Mouse (Mus musculus): ENCODE measurements around the gene Gm11077.

Gm11077 gene

DNA sequence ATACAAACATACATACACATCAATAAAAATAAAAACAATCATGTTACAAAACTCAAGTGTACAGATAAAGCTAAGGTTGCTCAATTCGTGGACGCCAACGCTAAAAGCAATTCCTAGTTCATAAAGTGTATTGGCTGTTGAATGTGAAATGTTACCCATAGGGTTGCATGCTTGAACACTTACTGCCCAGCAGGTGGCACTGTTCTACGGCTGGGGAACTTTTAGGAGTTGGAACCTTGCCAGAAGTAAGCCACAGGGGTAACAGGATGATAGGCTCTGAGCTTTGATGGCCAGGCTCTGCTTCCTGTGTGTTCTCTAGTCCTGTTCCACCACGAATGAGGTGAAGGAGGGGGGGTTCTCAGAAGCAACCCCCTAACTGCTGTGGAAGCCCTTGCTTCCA, at the start of gene Gm11077:
Gene Gm11077, plus strand, starts transcription at position 13 of the 400 bp plus-strand sequence.
- DNase-seq (ENCODE audit: low spot score), result no peak

DNA sequence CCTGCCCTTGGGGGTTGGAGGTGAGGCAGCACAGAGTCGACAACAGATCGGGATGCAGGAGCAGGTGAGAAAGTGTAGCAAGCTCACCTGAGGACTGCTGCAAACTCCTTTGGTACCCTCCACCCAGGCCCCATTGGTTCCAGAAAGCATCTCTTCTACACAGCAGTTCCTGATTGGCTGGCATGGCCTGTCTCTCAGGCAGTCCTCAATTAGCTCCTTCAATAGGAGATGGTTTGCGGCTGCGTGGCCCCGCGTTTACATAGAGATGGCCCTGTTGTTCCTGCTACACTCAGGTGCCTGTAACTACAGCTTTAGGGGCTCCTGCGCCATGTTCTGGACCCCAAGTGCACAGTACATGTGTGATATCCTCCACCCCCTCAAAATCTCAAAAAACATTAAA, 48.4 kb upstream of the Gm11077 start:
- DNase-seq (ENCODE audit: low spot score), result no peak

DNA sequence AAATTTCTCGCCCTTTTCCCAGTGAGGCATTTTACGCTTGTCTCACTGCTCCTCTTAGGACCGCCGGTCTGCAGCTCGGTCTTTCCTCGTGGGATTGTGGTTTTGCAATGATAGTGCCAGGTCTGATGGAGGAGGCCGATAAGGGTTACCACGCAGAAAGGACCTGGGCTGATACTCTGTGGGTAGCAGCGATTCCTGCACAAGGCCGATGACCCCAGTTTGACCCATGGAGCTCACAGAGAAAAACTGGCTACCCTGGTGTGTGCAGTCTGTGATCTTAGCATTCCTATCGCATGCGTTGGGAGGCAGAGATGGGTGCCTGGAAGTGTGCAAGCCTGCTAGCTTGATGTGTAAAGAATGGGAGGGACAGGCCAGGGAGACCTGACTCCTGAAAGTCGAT, 46.3 kb upstream of the Gm11077 start:
- DNase-seq (ENCODE audit: low spot score), result peak; percentile 12

DNA sequence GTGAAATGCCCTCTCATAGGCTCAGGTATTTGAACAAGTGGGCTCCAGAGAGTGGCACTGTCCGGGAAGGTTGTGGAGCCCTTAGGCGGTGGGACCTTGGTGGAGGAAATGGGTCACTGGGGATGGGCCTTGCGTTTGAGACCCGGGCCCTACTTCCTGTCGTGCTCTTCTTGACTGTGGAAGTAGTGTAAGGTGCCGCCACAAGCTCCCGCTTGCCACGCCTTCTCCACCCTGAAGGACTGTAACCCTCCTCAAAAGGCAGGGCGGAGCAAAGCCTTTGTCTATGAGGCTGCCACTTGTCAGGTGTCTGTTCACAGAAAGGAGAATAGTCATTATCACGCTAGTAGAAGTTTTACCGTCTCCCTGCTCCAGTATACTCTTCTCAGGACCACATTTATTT, 44.7 kb upstream of the Gm11077 start:
- DNase-seq (ENCODE audit: low spot score), result no peak

DNA sequence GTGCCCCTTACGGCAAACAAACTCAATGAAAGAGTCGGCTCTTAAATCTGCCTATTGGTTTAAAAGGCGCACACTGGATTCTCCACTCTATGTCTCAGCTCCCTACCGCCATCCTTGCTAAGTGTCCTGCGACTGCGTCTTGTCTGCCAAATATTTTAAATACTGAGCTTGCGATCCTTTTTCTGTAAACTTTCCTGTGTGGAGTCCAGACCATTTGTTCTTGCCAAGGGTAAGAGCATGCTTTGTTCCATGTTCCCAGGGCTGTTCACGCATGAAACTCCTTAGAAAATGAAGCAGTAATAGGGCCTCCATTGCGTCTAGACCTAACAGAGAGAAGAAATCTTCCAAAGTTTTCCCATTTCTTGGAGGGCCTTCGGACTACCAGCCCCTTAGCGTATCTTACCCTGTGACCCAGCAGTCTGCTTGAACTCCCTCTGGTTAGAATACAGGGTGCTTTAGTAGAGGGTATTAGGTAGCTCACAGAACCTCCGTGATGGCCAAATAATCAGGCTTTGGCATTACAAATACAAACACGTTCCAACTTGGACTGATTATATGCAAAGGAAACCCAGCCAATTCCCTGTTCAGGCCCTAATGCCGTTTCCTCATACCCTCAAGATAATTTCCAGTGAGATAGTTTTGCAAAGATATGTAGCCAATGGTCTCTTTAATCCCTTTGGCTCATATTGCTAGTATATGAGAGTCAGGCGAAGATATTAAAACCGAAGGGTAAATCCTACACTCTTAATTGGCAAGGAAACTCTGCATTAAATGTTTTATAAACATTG, 39.3 kb upstream of the Gm11077 start:
- DNase-seq (ENCODE audit: low spot score), result no peak

DNA sequence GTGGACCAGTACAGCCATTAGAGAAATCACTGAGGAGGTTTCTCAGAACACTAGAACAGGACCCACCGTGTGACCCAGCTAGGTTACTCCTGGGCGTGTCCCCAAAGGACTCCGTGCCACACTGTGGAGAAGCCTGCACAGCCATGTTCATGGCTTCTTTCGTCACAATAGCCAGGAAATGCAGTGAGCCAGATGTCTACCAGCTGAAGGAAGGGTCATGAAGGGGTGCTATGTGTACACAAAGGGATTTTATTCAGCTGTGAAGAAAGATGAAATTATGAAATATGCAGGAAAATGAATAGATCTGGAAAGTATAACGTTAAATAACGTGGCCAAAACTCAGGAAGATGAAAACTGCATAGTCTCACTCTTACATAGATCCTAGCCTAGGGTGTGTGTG, 36.9 kb upstream of the Gm11077 start:
- DNase-seq (ENCODE audit: low spot score), result no peak

DNA sequence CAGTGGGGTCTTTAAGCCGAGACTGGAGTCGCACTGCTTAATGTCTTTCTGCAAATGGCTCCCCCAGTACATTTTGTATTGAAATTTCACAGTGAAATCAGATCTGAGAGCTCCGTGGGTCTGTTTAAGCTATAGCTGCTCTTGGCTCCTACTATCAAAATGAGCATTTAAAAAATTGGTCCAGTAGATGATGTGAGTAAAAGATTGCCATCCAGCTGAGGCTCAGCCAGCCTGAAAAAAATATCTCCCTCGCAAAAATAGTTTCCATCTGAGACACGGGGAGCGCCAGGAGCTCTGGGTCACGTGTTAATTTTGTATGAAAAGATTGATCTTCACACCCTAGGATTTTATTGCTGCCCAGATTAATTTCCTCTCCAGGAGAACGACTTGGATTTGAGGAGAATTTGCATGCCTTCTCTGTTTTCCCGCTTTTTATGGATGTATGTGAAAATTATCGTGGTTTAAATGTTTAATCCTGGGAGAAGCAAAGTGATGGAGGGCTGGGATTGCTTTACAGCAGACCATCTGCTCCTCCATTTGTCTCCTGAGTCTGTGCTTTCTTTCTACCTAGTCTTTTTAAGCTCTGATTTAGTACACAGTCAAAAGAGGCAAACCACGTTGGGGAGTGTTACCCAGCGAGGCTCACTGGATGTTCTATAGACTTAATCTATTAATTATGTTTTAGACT, 32.7 kb upstream of the Gm11077 start:
- no peak for DNase-seq (ENCODE audit: low spot score)

DNA sequence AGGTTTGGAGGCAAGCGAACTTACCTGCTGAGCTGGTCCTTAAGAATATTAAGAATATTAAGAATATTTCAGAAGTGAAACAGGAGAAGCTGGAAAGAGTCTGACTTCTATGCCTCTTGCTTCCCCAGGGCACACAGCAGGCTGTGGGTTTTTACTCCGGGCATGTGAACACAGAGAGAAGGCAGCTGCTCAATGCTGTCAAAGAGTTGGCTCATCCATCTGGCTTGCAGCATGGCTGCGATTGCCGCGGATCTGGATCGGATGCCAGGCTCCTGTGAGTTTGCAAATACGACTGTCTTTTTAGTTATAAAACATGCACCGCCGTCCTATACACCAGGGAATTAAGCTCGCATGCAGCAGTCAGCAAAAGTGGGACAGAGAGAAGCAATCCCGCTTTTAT, 31.1 kb upstream of the Gm11077 start:
- no peak for DNase-seq (ENCODE audit: low spot score)

DNA sequence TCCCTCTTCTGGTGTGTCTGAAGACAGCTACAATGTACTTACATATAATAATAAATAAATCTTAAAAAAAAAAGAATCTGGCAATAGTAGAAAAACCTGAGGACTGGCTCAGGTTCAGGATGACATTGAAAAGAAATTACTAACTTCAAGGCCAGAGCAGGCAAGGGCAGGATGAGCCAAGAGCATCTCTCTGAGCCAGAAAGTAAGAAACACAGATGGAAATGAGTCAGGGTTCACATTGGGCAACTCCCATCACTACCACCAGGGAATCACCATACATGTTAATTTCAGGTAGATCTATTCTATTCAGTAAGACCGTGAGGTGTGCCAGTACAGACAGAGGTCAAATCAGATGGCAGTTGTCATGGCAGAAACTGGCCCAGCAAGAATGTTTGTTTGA, 30.5 kb upstream of the Gm11077 start:
- DNase-seq (ENCODE audit: low spot score), result no peak

DNA sequence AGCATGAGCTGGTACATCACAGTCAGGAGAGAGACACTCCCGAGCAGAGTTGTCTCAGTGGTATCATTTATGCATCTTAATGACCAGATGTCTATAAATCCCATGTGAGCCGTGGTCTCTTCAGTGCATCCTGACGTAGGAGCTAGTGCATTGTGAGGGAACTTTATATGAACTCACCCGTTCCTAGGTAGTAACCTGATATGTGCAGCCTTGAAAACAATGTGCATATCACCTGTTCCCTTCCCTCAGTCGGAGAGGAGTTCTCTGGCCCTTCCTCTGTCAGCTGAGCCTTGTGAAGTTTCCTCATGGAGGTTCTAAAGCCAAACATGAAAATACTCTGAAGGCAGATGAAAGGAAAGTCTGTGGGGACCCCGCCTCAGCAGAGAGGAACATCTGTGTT, 27.8 kb upstream of the Gm11077 start:
- DNase-seq (ENCODE audit: low spot score), result no peak

DNA sequence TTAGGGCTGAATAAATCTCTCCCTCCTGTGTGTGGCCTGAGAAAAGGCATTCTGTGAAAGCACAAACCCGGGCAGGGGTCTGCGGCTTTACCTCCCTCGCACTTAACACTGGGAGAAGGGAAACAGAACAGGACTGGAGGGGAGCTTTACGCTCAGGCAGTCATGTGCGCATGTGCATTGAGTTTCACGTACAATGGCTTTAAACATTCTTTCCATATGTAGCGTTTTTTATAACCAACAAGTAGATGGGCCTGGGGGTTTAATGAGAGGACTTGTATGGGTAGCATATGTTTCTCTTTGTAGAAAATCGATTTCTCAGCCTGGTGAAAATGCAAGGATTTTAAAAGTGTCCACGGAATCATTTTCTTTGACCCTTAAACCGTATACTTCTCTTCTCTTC, 24.0 kb upstream of the Gm11077 start:
- no peak for DNase-seq (ENCODE audit: low spot score)

DNA sequence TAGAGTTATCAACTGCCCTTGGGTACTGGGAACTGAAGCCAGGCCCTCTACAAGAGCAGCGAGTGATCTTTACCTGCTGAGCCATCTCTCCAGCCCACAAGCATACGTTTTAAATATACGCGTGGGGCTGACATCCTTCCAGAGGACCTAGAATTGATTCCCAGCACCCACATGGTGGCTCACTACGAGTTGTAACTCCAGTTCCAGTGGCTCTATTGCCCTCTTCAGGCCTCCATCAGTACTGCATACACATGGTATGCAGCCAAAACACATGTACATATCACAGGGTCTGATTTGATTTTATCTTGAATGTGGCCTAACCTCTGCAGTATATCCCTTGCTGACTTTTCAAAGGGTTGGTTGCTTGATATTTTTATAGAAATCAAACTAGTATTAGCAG, 23.0 kb upstream of the Gm11077 start:
- no peak for DNase-seq (ENCODE audit: low spot score)

DNA sequence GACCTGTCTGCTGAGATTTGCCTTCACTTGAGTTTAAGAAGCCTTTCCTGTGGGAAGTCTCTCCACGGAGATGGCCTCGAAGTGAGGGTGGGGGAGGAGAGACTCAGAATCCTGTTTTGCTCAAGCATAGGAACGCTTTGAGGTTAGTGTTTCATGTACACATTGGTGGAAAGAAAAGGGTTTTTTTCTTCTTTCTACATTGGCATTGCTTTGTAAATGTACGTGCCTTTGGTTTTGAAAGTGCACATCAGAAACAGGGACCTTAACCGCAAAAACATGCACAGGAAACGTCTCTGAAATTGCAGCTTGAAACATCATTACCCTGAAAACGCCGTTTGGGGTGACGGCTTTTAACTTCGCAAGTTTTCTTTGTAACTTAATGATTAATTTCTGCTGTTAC, 21.0 kb upstream of the Gm11077 start:
- no peak for DNase-seq (ENCODE audit: low spot score)

DNA sequence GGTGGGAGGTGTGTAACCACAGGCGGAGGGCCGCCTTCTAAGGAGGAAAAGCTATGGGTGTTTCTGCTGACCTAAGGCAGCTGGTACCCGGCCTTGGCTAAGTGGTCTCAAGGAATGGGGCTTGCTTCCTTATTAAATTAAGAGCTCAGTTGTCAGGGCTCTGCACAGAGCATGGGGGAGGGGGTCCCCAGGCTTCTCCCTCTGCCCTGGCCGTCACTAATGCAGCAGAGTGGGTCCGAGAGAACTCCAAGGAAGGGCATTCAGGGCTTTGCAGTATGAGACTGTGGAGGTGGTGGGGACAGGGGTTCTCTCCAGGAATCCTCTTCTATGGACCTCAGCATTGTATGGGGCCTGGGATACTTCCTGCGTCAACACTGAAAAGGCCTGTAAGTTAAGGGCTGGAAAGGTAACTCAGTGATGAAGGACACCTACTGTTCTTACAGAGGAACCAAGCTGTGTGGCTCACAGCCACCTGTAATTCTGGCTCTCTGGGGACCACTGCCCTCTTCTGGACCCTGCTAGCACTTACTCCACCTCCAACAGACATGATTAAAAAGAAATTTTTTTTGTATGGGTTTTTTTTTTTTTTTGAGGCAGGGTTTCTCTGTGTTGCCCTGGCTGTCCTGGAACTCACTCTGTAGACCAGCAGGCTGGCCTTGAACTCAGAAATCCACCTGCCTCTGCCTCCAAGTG, 19.5 kb upstream of the Gm11077 start:
- peak; percentile 34 for DNase-seq (ENCODE audit: low spot score)

DNA sequence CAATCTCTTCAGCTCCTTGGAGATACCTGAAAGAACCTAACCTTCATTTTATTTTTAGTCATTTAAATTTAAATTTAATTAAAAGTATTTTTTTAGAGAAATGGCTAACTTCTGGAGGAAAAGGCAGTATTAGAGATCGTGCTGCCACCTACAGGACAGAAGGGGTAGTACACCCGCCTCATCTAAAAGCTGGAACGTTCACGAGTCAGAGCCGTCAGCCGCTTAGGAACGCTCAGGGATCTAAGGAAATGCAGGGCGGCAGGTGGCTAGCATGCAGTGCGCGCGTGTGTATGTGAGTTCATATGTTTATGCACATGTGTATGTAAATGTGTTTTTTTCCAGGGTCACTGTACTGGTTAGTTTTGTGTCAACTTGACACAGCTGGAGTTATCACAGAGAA, 16.3 kb upstream of the Gm11077 start:
- DNase-seq (ENCODE audit: low spot score), result peak; percentile 72

DNA sequence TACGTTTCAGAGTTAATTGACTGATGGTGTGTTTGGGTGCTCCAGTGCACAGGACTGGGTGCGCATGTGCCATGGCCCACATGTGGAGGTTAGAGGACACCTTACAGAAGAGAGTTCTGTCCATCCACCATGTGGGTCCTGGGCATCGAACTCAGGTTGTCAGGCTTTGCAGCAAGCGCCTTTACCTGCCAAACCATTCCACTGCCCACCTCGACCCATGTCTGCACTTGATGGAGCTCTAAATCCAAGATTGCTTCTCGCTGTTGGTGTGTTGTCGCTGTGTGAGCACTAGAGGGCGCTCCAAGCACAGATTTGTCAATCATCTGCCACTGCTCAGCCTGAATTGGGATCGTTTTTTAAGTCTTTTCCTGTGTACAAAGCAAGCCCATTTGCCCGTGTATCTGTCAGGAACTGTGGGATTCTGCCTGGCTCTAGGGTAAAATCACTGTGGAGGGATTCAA, 14.1 kb upstream of the Gm11077 start:
- peak; percentile 79 for DNase-seq (ENCODE audit: low spot score)

DNA sequence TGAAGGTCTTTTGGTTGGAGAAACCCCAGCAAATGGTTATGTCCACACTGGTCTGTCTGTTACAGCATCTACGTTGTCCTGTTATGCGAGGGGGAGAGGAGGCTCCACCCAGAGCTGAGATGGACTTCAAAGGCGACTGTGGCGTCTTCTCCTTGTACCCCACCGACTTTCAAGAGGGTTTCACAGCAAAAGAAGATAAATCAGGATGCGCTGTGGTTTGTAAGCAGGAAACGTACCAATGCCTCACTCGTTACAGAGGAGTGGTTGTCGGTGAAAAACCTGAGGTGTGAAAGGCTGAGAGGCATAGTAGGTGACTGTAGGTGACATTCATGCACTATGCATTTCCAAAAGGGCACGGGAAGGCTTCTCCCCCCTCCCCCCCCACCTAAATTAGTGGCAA, 7.0 kb upstream of the Gm11077 start:
- DNase-seq (ENCODE audit: low spot score), result no peak

DNA sequence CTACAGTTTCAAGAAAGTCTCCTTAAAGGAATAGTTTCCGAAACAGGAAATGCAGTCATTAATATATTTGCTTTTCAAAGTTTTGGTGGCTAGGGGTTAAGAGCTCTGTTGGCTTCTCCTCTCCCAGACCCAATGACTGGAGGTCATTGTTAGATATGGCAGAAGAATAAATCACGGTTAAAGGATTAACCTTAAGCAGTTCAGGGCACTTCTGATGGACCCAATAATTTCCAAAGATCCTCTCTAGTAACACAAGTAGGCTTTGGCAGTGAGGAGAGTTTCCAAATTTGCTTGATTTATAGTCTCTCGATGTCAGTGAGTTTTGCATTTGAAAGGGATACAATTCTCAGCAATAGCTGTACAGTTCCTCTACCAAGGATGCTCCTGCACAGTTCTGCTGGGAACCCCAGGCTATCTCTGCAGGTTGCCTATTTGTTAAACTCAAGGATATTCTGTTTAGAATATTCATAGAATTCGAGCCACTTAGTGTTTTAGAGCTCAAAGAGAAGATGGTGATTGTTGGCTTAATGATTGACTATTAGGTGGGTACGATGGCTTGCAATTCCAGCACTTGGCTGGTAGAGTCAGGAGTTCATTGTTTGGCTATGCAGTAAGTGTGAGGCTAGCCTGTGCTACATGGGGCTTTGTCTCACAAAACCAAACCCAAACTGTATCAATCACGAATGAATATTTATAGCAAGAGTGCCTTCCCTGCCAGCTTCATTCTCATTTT, 1.8 kb downstream of the Gm11077 start:
- DNase-seq (ENCODE audit: low spot score), result no peak

DNA sequence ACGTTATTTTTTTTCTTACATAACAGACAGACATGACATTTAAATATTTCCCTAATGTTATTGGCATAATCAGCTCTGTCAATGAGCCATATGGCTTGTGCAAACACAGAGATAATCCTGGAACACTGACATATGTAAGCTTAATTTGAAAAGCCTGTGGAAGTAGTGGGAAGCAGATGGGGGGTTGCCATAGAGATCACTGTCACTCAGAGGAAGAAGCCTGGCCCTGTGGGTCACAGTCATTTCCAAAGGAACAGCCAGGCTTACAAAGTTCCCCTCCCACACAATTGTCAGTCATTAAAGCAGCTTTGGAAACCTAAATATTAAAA, 2.3 kb downstream of the Gm11077 start:
- DNase-seq (ENCODE audit: low spot score), result peak; percentile 34

DNA sequence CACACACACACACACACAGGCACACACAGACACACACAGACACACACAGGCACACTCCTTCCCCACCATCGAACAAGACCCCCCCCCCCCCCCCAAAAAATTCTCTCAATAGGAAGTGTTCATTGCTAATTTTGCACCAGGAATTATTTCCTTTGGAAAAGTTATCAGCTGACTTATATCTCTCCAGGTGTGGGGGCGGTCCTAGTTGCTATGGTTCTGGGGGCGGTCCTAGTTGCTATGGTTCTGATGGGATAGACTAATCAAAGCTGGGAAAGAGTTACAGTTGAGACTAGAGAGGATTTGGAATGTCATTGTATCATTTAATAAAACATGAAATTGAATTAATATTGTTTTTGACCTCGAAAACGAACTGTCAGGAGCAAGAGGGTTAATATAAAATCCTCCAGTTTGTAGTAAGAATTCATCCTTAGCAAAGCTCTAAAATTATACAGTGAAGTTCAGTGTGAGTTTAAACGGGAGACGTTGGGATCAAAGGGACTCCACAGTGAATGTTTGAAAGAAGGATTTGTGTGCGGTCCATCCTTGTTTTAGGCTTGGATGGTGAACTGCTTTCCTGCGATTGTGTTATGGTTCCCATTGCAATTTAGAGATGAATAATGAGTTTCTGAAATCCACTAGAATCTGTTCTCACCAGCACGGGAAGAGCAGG, 4.0 kb downstream of the Gm11077 start:
- DNase-seq (ENCODE audit: low spot score), result no peak

DNA sequence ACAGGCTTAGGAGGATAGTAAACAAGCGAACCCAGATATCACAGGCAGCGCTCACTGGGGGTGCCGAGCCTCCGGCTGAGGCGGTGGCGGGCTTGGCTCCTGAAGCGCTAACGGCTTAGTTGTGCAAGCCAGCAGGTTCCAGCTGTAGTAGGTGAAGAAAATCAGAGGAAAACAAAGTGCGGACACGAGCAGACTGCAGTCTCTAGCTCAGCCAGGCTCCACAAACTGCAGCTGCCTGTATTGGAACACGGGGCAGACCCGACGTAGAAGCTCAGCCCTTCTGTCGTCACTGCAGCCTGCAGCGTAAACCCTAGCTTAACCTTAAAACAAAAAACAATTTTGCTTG, 4.5 kb downstream of the Gm11077 start:
- no peak for DNase-seq (ENCODE audit: low spot score)

DNA sequence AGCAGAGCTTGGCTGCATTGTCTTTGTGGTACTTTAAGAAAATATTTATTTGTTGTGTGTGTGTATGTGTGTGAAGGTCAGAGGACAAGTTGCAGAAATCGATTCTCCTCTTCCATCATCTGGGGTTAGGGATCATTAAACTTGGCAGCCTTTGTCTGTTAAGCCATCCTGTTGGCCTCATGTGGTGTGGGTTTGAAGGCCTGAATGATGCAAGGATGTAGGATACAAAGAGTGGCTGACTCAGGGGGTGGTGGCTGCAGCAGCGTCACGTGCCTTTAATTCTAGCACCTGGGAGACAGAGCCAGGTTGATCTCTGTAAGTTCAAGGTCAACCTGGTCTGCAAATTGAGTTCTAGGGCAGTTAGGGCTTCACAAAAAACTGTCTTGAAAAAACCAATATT, 16.5 kb downstream of the Gm11077 start:
- no peak for DNase-seq (ENCODE audit: low spot score)

Measured in MN1 (cell line).